Mouse (Mus musculus) heart, adult 2 months (tissue): ENCODE results near the gene Gipc2.

Experiments
- CTCF ChIP-seq: fragments of 200-600 bp; IDR thresholded peaks from 2 replicates; pipeline ENCODE4 v1.8.1; 2022; ENCODE audit warnings: antibody characterized with exemption, mild to moderate bottlenecking, moderate library complexity
- EP300 ChIP-seq: fragments of 200-500 bp; IDR thresholded peaks from 2 replicates; pipeline ENCODE4 v1.6.1; 2011; ENCODE audit warnings: low read depth, low read length, control low read depth; ENCODE audit not compliant: insufficient read depth
- POLR2A ChIP-seq: fragments of 200-500 bp; IDR thresholded peaks from 2 replicates; pipeline ENCODE4 v1.6.1; 2011; ENCODE audit warnings: mild to moderate bottlenecking, low read depth, low read length, control low read depth; ENCODE audit not compliant: insufficient read depth

GRCm38 (mm10) chr3:152166099-152166423 is at the start of gene Gipc2:
- no peak for TF ChIP-seq POLR2A
- no peak for TF ChIP-seq CTCF
- no peak for TF ChIP-seq EP300
